Mouse (Mus musculus): ENCODE data around the gene Ptges2.
A peak's percentile ranks its signal among the peaks of the same experiment; 100 is the strongest.

- no peak for TF ChIP-seq POLR2A (IDR thresholded peaks at IDR 0.05; ENCODE audit: borderline replicate concordance, extremely low read depth, insufficient read depth, insufficient read length, poor library complexity, severe bottlenecking)
- TF ChIP-seq CTCF (IDR thresholded peaks at IDR 0.05; ENCODE audit: borderline replicate concordance, extremely low read depth, insufficient read depth, insufficient read length): peak; percentile 33; the same call in 1 of the 2 replicates
Measured at GRCm38 (mm10) chr2:32361437-32361836, 34.3 kb upstream of the Ptges2 start.

Measured in brain, embryonic 14.5 days (tissue).